14 mouse cellular contexts compared by ENCODE assay signal in genomic region chr5:148375480-148375879, GRCm38 (mm10). TPM values are rescaled to one million over a fixed set of nuclear protein-coding genes. Genes with fewer than 3 reads are reported as not detected.
A peak's percentile ranks its signal among the peaks of the same experiment; 100 is the strongest.
DNase-seq lines count a peak whose midpoint lies in the region; ATAC-seq and TF ChIP-seq lines count a peak whose summit lies in the region.
"Had no signal": no experiment of that assay in that cellular context is flagged by ENCODE, and none has a peak within 500 bp of the region (broad histone marks: within the 10 kb centered on the region; RNA-seq: fewer than 3 reads in every experiment).

No protein-coding gene starts in this region.

- TF ChIP-seq CTCF in cerebellum, adult 2 months (IDR thresholded peaks at IDR 0.05; ENCODE audit: borderline replicate concordance, insufficient read depth, low read depth, low read length): 0 out of 2 replicates have a peak, but pooled peaks have one; percentile 14
- peak; percentile 35 for TF ChIP-seq CTCF in liver, adult 2 months (IDR thresholded peaks at IDR 0.05; ENCODE audit: low read depth, low read length)
- peak; percentile 96 for TF ChIP-seq CTCF in E14TG2a.4 (conservative IDR thresholded peaks at IDR 0.05; ENCODE audit: low read length)
- peak; percentile 54 for TF ChIP-seq CTCF in bone marrow macrophage, adult 2 months (IDR thresholded peaks at IDR 0.05; ENCODE audit: low read depth, low read length)

- DNase-seq in cerebellum, adult 2 months: no peak
- DNase-seq in cerebellum, adult 9-11 months: no peak
- DNase-seq in liver, adult 2 months (ENCODE audit: extremely low read depth, low read depth, low spot score): no peak
- DNase-seq in liver, embryonic 11.5 days (ENCODE audit: low spot score): no peak
- no peak for DNase-seq in frontal cortex, postnatal 36 days (ENCODE audit: low spot score in 2 of 2)
- DNase-seq: heart, adult 18-20 months; heart, postnatal 4 days had no signal

- H3K27ac ChIP-seq in cerebellum, adult 2 months (ENCODE audit: insufficient read depth, low read length): no peak overlapping the region
- H3K27ac ChIP-seq in liver, adult 2 months (replicated peaks; ENCODE audit: insufficient read depth, low read depth, low read length): no peak overlapping the region
- no peak overlapping the region for H3K27ac ChIP-seq in liver, embryonic 11.5 days (ENCODE audit: low read depth, low read length)
- no peak overlapping the region for H3K27ac ChIP-seq in bone marrow macrophage, adult 2 months (ENCODE audit: insufficient read depth, low read depth, low read length)
- no peak overlapping the region for H3K27ac ChIP-seq in forebrain, embryonic 12.5 days
- H3K27ac ChIP-seq: intestine, embryonic 15.5 days; limb, embryonic 10.5 days; neural tube, embryonic 15.5 days had no signal

- peaks cover 2% of the 10 kb centered on the region; the same call in 1 of the 2 replicates for H3K9me3 ChIP-seq in liver, embryonic 11.5 days (ENCODE audit: control insufficient read depth, low read length)
- H3K9me3 ChIP-seq in E14TG2a.4 (ENCODE audit: low read length): no peaks in the 10 kb centered on the region
- peaks cover 7% of the 10 kb centered on the region; the same call in 1 of the 2 replicates for H3K9me3 ChIP-seq in forebrain, embryonic 12.5 days
- H3K9me3 ChIP-seq: intestine, embryonic 15.5 days; limb, embryonic 10.5 days; neural tube, embryonic 15.5 days had no signal

- no peaks in the 10 kb centered on the region for H3K79me2 ChIP-seq in liver, adult 2 months (ENCODE audit: control insufficient read depth, insufficient read depth, low read length)

- no peak overlapping the region for H3K4me2 ChIP-seq in liver, embryonic 11.5 days
- H3K4me2 ChIP-seq in forebrain, embryonic 12.5 days: no peak overlapping the region
- H3K4me2 ChIP-seq: intestine, embryonic 15.5 days; neural tube, embryonic 15.5 days had no signal

- H3K4me3 ChIP-seq in cerebellum, adult 2 months (replicated peaks; ENCODE audit: insufficient read depth, low read depth, low read length): no peak overlapping the region
- no peak overlapping the region for H3K4me3 ChIP-seq in liver, adult 2 months (ENCODE audit: insufficient read depth, low read depth, low read length)
- no peak overlapping the region for H3K4me3 ChIP-seq in liver, embryonic 11.5 days (ENCODE audit: low read depth, low read length)
- H3K4me3 ChIP-seq in E14TG2a.4 (replicated peaks; ENCODE audit: low read length): no peak overlapping the region
- no peak overlapping the region for H3K4me3 ChIP-seq in bone marrow macrophage, adult 2 months (ENCODE audit: insufficient read depth, low read length)
- no peak overlapping the region for H3K4me3 ChIP-seq in forebrain, embryonic 12.5 days (replicated peaks)
- H3K4me3 ChIP-seq: intestine, embryonic 15.5 days; limb, embryonic 10.5 days; neural tube, embryonic 15.5 days had no signal

- H3K4me1 ChIP-seq in cerebellum, adult 2 months (ENCODE audit: control insufficient read depth, insufficient read depth, low read length): no peaks in the 10 kb centered on the region
- no peaks in the 10 kb centered on the region for H3K4me1 ChIP-seq in liver, adult 2 months (ENCODE audit: control insufficient read depth, insufficient read depth, low read length)
- H3K4me1 ChIP-seq in liver, embryonic 11.5 days (replicated peaks; ENCODE audit: control insufficient read depth, insufficient read depth, low read length): no peaks in the 10 kb centered on the region; the same call in none of the 2 replicates
- H3K4me1 ChIP-seq in E14TG2a.4 (replicated peaks; ENCODE audit: low read depth, low read length): peaks cover 54% of the 10 kb centered on the region
- peaks cover 16% of the 10 kb centered on the region for H3K4me1 ChIP-seq in bone marrow macrophage, adult 2 months (ENCODE audit: control insufficient read depth, insufficient read depth, low read length)
- H3K4me1 ChIP-seq in forebrain, embryonic 12.5 days: no peaks in the 10 kb centered on the region
- H3K4me1 ChIP-seq: neural tube, embryonic 15.5 days had no signal

- H3K36me3 ChIP-seq in liver, adult 2 months (ENCODE audit: control insufficient read depth, insufficient read depth, low read length): no peaks in the 10 kb centered on the region
- peaks cover 16% of the 10 kb centered on the region for H3K36me3 ChIP-seq in liver, embryonic 11.5 days (ENCODE audit: control insufficient read depth, insufficient read depth, low read length)
- peaks cover 2% of the 10 kb centered on the region; the same call in 1 of the 2 replicates for H3K36me3 ChIP-seq in E14TG2a.4 (ENCODE audit: insufficient read depth, low read length)
- H3K36me3 ChIP-seq in forebrain, embryonic 12.5 days (replicated peaks): peaks cover 7% of the 10 kb centered on the region
- H3K36me3 ChIP-seq: neural tube, embryonic 15.5 days had no signal

- WGBS in cerebellum, adult 2 months: 79% methylated on average over 12 of the region's 12 CpGs
- WGBS in liver, adult 2 months: 80% methylated on average over 12 of the region's 12 CpGs
- 77% methylated on average over 12 of the region's 12 CpGs for WGBS in liver, embryonic 11.5 days
- 83% methylated on average over 12 of the region's 12 CpGs for WGBS in forebrain, embryonic 12.5 days

- no peak for ATAC-seq in liver, embryonic 11.5 days (replicated peaks; ENCODE audit: low FRiP score)
- ATAC-seq in forebrain, embryonic 12.5 days (ENCODE audit: low FRiP score): no peak
- ATAC-seq: intestine, embryonic 15.5 days; midbrain, embryonic 16.5 days had no signal

- no peak overlapping the region for H3K9ac ChIP-seq in liver, adult 2 months (ENCODE audit: low read depth, low read length)
- H3K9ac ChIP-seq in liver, embryonic 11.5 days (ENCODE audit: low read depth, low read length): no peak overlapping the region
- H3K9ac ChIP-seq in forebrain, embryonic 12.5 days: no peak overlapping the region
- H3K9ac ChIP-seq: intestine, embryonic 15.5 days; neural tube, embryonic 15.5 days had no signal

- TF ChIP-seq POLR2A in cerebellum, adult 2 months (IDR thresholded peaks at IDR 0.05; ENCODE audit: borderline replicate concordance, insufficient read depth, low read length): no peak
- no peak for TF ChIP-seq POLR2A in liver, adult 2 months (IDR thresholded peaks at IDR 0.05; ENCODE audit: extremely low read depth, insufficient read depth, low read length)
- no peak for TF ChIP-seq POLR2A in bone marrow macrophage, adult 2 months (IDR thresholded peaks at IDR 0.05; ENCODE audit: borderline replicate concordance, low read depth, low read length)

- no peaks in the 10 kb centered on the region for H3K27me3 ChIP-seq in cerebellum, adult 2 months (ENCODE audit: control insufficient read depth, insufficient read depth, low read length)
- no peaks in the 10 kb centered on the region for H3K27me3 ChIP-seq in liver, adult 2 months (ENCODE audit: control insufficient read depth, insufficient read depth, low read length)
- no peaks in the 10 kb centered on the region for H3K27me3 ChIP-seq in liver, embryonic 11.5 days (replicated peaks; ENCODE audit: control insufficient read depth, insufficient read depth, low read length)
- H3K27me3 ChIP-seq in E14TG2a.4 (ENCODE audit: insufficient read depth, low read length): no peaks in the 10 kb centered on the region
- no peaks in the 10 kb centered on the region for H3K27me3 ChIP-seq in forebrain, embryonic 12.5 days
- H3K27me3 ChIP-seq: intestine, embryonic 15.5 days; neural tube, embryonic 15.5 days had no signal

RNA-seq across cellular contexts. Expression of gene Slc7a1, which starts 24.2 kb away (rescaled TPM):
- 10.5 and 10.7 TPM in 2 replicates for polyA plus RNA-seq in cerebellum, adult 2 months (2012; rRNA removed)
- 0.18 and 1.2 TPM in 2 replicates for total RNA-seq in liver, adult 2 months (2014; rRNA removed)
- polyA plus RNA-seq in liver, adult 2 months (2012; rRNA removed): 0.23 and 0.27 TPM in 2 replicates
- 58.4 and 63.4 TPM in 2 replicates for polyA plus RNA-seq in liver, embryonic 11.5 days (2014; fragmentation: Nextera tagmentation; extraction: Ambion mirVana)
- 3.7 and 3.9 TPM in 2 replicates for polyA plus RNA-seq in bone marrow macrophage, adult 2 months (2012; ENCODE audit: insufficient read depth, insufficient read length, missing spikeins)
- 18.4 and 23.3 TPM in 2 replicates for polyA plus RNA-seq in forebrain, embryonic 12.5 days (2016; fragmentation: Nextera tagmentation; extraction: Ambion mirVana)

Comparison
In these comparisons a context has a peak if more than half of its experiments do, and no peak if none do; other contexts are left out.
1. CTCF ChIP-seq: peak in every context shown above with its lines; median percentile 96 in E14TG2a.4; 54 in bone marrow macrophage, adult 2 months; 35 in liver, adult 2 months; 14 in cerebellum, adult 2 months.